Mouse (Mus musculus) testis, adult 2 months (tissue): Measurements from ENCODE around the gene Nop9.

Experiments used
- CTCF ChIP-seq: fragments of 200-500 bp; IDR thresholded peaks from 2 replicates; pipeline ENCODE4 v1.5.1; 2012; ENCODE audit warnings: low read depth, mild to moderate bottlenecking, inconsistent platforms, low read length, moderate library complexity; ENCODE audit not compliant: control insufficient read depth, insufficient read depth, insufficient replicate concordance
- POLR2A ChIP-seq: fragments of 200-500 bp; IDR thresholded peaks from 2 replicates; pipeline ENCODE4 v1.6.1; 2012; ENCODE audit warnings: low read depth, mild to moderate bottlenecking, inconsistent platforms, low read length, moderate library complexity; ENCODE audit not compliant: control insufficient read depth

GRCm38 (mm10) chr14:55783958-55784235 is 38.4 kb downstream of the Nop9 start, which contains the start of gene Adcy4:
- TF ChIP-seq CTCF (no peak), POLR2A (no peak)
